Mouse (Mus musculus) heart, postnatal 36 days (tissue): ENCODE measurements around the gene Tas2r134. TPM values are rescaled to one million over a fixed set of nuclear protein-coding genes. Genes with fewer than 3 reads are reported as not detected.

Experiments
- DNase-seq, 2 experiments: peaks; one replicate each; pipeline ENCODE4 v3.0.0; 2021 to 2022
- intact Hi-C: fragments of 180-260 bp; cut with DNase I; formaldehyde crosslinking; loops from one replicate; pipeline ENCODE4 v1.15.1; 2025
- total RNA-seq, 2 experiments: library from RNA; stranded (reverse); gene quantifications; 2 replicates each; pipeline ENCODE4 v1.2.3; 2021

Gene Tas2r134
- total RNA-seq, 2 experiments from 2014 or later = not detected

- intact Hi-C loops = no loop called here
- DNase-seq = no peak
Measured at GRCm38 (mm10) chr2:51649887-51650286, 22.6 kb downstream of the Tas2r134 start.

- intact Hi-C loops = no loop called here
- DNase-seq = no peak
Measured at GRCm38 (mm10) chr2:51652086-51652485, 24.8 kb downstream of the Tas2r134 start.

- intact Hi-C loops = no loop called here
- DNase-seq = no peak
Measured at GRCm38 (mm10) chr2:51657684-51658083, 30.4 kb downstream of the Tas2r134 start.

GRCm38 (mm10) chr2:51658288-51658687, 31.0 kb downstream of the Tas2r134 start:
- DNase-seq = no peak
- intact Hi-C loops = no loop called here

GRCm38 (mm10) chr2:51674321-51674720, 47.0 kb downstream of the Tas2r134 start:
- intact Hi-C loops = no loop called here
- DNase-seq = peak in 1 of 2 experiments; percentile 8
